Mouse (Mus musculus) ES-E14 (cell line): ENCODE measurements around the gene Lonp2. TPM values are rescaled to one million over a fixed set of nuclear protein-coding genes. Genes with fewer than 3 reads are reported as not detected.

Experiments
- DNase-seq: peaks from one replicate; pipeline ENCODE4 v3.0.0-alpha.2; 2013; ENCODE audit warnings: low read depth, low spot score
- H3K27ac ChIP-seq: 2 replicates; pipeline ENCODE4 v1.5.1; 2012; ENCODE audit warnings: low read depth, mild to moderate bottlenecking, low read length, moderate library complexity, mixed read lengths; ENCODE audit not compliant: poor library complexity, insufficient read depth, severe bottlenecking
- H3K36me3 ChIP-seq: 2 replicates; pipeline ENCODE4 v1.6.1; 2012; ENCODE audit warnings: mild to moderate bottlenecking, low read length, moderate library complexity, mixed read lengths; ENCODE audit not compliant: control insufficient read depth, poor library complexity, insufficient read depth, severe bottlenecking
- H3K4me1 ChIP-seq, 2 experiments: fragments of 150-350 bp in 1 of 2; sonication (generic) in 1 of 2; 2 replicates each; pipeline ENCODE4 v1.6.1; 2012; ENCODE audit warnings: low read length in 2 of 2, mild to moderate bottlenecking in 1 of 2, mixed read lengths in 1 of 2; ENCODE audit not compliant: control insufficient read depth in 2 of 2, insufficient read depth in 2 of 2, poor library complexity in 1 of 2
- H3K4me3 ChIP-seq, 2 experiments: fragments of 150-350 bp in 1 of 2; sonication (generic) in 1 of 2; 2 replicates each; pipeline ENCODE4 v1.5.1; 2012; ENCODE audit warnings: low read length in 2 of 2, low read depth in 1 of 2, mild to moderate bottlenecking in 1 of 2, mixed read lengths in 1 of 2; ENCODE audit not compliant: insufficient read depth in 1 of 2, poor library complexity in 1 of 2, severe bottlenecking in 1 of 2
- H3K9ac ChIP-seq: 2 replicates; pipeline ENCODE4 v1.6.1; 2012; ENCODE audit warnings: low read depth, mild to moderate bottlenecking, low read length, mixed read lengths; ENCODE audit not compliant: poor library complexity, insufficient read depth, severe bottlenecking
- H3K9me3 ChIP-seq: fragments of 150-350 bp; sonication (generic); 2 replicates; pipeline ENCODE4 v1.6.1; 2012; ENCODE audit warnings: low read depth, mild to moderate bottlenecking, low read length; ENCODE audit not compliant: control insufficient read depth, insufficient read depth
- CHD2 ChIP-seq: IDR thresholded peaks from 2 replicates; pipeline ENCODE4 v1.6.1; 2014; ENCODE audit warnings: mild to moderate bottlenecking, low read depth, low read length, inconsistent platforms
- HCFC1 ChIP-seq: IDR thresholded peaks from 2 replicates; pipeline ENCODE4 v1.6.1; 2012; ENCODE audit warnings: low read length, inconsistent platforms, borderline replicate concordance; ENCODE audit not compliant: insufficient read depth
- MAFK ChIP-seq: IDR thresholded peaks from 2 replicates; pipeline ENCODE4 v1.6.1; 2014; ENCODE audit warnings: mild to moderate bottlenecking, low read depth, low read length, inconsistent platforms; ENCODE audit not compliant: insufficient read depth
- ZC3H11A ChIP-seq: IDR thresholded peaks from 2 replicates; pipeline ENCODE4 v1.6.1; 2012; ENCODE audit warnings: low read depth, mild to moderate bottlenecking, inconsistent platforms, low read length, borderline replicate concordance
- ZNF384 ChIP-seq: IDR thresholded peaks from 2 replicates; pipeline ENCODE4 v1.6.1; 2012; ENCODE audit warnings: low read depth, low read length, inconsistent platforms
- in situ Hi-C, 2 experiments: fragments of 600-800 bp; cut with MboI; formaldehyde crosslinking; loops; one replicate each; pipeline ENCODE4 v1.15.1; 2025; ENCODE audit warnings: low sequenced_read_pairs in 2 of 2, inconsistent platforms in 1 of 2; ENCODE audit not compliant: unreplicated experiment in 2 of 2
- total RNA-seq: library from RNA; depleted of rRNA; stranded (reverse); fragments of 300-350 nt; gene quantifications from 2 replicates; pipeline ENCODE4 v1.2.3, GENCODE M21; 2012

Lonp2 gene
- total RNA-seq, 1 experiment, result 39.1 TPM

GRCm38 (mm10) chr8:86638981-86639380, 15.1 kb downstream of the Lonp2 start:
- H3K36me3 ChIP-seq, result 0 out of 2 replicates have a peak, but pooled peaks cover 1% of the 10 kb centered on the region
- in situ Hi-C loops, result no loop called here
- no peak for TF ChIP-seq ZNF384
- TF ChIP-seq CHD2, result no peak
- TF ChIP-seq ZC3H11A, result no peak
- TF ChIP-seq HCFC1, result no peak
- no peak for TF ChIP-seq MAFK

GRCm38 (mm10) chr8:86642682-86643081, 18.8 kb downstream of the Lonp2 start:
- H3K9me3 ChIP-seq, result no peaks in the 10 kb centered on the region
- H3K27ac ChIP-seq, result no peak overlapping the region
- TF ChIP-seq HCFC1 (no peak), ZC3H11A (no peak), MAFK (no peak)
- H3K4me3 ChIP-seq, result no peak overlapping the region
- no peak overlapping the region for H3K9ac ChIP-seq
- DNase-seq, result no peak
- in situ Hi-C loops, result no loop called here
- H3K36me3 ChIP-seq, result no peaks in the 10 kb centered on the region
- H3K4me1 ChIP-seq, result no peaks in the 10 kb centered on the region

More at GRCm38 (mm10) chr8:86638981-86639380, 15.1 kb downstream of the Lonp2 start:
- Histone ChIP-seq H3K4me3 (no peak overlapping the region), H3K9me3 (no peaks in the 10 kb centered on the region), H3K4me1 (no peaks in the 10 kb centered on the region), H3K27ac (no peak overlapping the region), H3K9ac (no peak overlapping the region)
- DNase-seq, result no peak

DNA sequence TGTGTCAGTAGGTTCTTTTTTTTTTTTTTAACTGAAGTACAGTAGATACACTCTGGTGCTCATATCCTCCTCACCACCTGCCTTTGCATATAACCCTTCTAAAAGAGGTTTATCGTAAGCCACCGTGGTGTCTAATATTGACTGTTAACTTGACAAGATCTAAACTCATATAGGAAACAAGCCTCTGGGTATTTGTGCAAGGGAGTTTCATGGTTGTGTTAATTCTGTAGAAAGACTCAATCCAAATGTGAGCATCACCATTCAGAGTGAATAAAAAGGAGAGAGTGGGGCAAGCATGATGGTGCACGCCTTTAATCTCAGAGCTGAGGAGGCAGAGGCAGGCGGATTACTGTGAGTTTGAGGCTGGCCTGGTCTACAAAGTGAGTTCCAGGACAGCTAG, 20.8 kb downstream of the Lonp2 start:
- Histone ChIP-seq H3K4me1 (no peaks in the 10 kb centered on the region), H3K9ac (no peak overlapping the region), H3K9me3 (no peaks in the 10 kb centered on the region), H3K27ac (no peak overlapping the region), H3K36me3 (no peaks in the 10 kb centered on the region), H3K4me3 (no peak overlapping the region)
- TF ChIP-seq ZC3H11A (no peak), CHD2 (no peak), HCFC1 (no peak), ZNF384 (no peak), MAFK (no peak)
- DNase-seq, result no peak
- in situ Hi-C loops, result no loop called here

GRCm38 (mm10) chr8:86647771-86648170, 23.9 kb downstream of the Lonp2 start:
- H3K36me3 ChIP-seq, result no peaks in the 10 kb centered on the region
- DNase-seq, result no peak
- H3K9ac ChIP-seq, result no peak overlapping the region
- no peaks in the 10 kb centered on the region for H3K9me3 ChIP-seq
- in situ Hi-C loops, result no loop called here
- no peaks in the 10 kb centered on the region for H3K4me1 ChIP-seq
- TF ChIP-seq MAFK, result no peak
- TF ChIP-seq ZC3H11A, result no peak
- no peak for TF ChIP-seq HCFC1
- TF ChIP-seq ZNF384, result no peak
- TF ChIP-seq CHD2, result no peak
- H3K4me3 ChIP-seq, result no peak overlapping the region
- no peak overlapping the region for H3K27ac ChIP-seq

DNA sequence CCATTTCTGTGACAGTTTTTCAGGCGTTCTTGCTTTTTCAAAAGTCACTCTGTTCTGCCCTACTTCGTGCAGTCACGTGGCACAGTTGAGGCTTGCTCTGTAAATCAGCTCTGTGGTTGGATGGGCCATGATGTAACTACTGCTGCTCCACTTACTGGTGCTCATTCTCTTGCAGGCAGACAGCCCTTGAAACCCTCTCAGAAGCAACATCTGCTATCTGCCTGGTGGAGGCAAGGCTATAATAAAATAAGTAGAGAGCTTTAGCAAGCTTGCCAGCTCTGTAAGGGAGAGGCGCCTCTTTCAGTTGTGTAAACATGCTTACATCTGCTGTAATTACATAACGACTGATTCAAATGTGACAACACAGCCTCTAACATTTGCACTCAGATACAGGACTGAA, 27.6 kb downstream of the Lonp2 start:
- H3K4me3 ChIP-seq, result no peak overlapping the region
- H3K9me3 ChIP-seq, result no peaks in the 10 kb centered on the region
- no peak for DNase-seq
- H3K9ac ChIP-seq, result no peak overlapping the region
- H3K36me3 ChIP-seq, result no peaks in the 10 kb centered on the region
- no peak for TF ChIP-seq HCFC1
- TF ChIP-seq ZNF384, result no peak
- no peak for TF ChIP-seq MAFK
- TF ChIP-seq ZC3H11A, result no peak
- no peak for TF ChIP-seq CHD2
- H3K27ac ChIP-seq, result no peak overlapping the region
- in situ Hi-C loops, result no loop called here
- no peaks in the 10 kb centered on the region for H3K4me1 ChIP-seq
